ENCODE assay signal across 9 mouse cellular contexts in the genomic region with DNA sequence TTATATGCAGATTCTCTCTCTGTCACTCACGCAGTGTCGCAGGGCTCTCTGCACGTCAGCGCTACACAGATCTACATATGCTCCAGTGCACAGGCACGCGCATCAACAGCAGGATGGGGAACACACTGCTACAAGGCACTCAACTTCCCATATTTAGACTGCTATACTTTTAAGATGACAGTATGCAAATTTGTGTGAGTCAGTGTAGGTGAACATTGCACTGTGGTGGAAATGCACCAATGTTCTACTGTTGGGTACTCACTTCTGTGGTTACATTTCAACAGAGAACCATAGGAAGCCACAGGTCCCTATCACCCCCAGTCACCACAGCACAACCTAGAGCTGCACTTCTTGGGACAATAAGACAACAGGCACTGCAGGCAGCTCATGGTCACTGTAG. TPM values are rescaled to one million over a fixed set of nuclear protein-coding genes. Genes with fewer than 3 reads are reported as not detected.
DNase-seq lines count a peak whose midpoint lies in the region; ATAC-seq lines count a peak whose summit lies in the region.
"Had no signal": no experiment of that assay in that cellular context is flagged by ENCODE, and none has a peak within 500 bp of the region (broad histone marks: within the 10 kb centered on the region; RNA-seq: fewer than 3 reads in every experiment).

No protein-coding gene starts in this region.

- H3K4me1 ChIP-seq in hindbrain, embryonic 13.5 days (replicated peaks): peaks cover 48% of the 10 kb centered on the region
- H3K4me1 ChIP-seq in hindbrain, embryonic 12.5 days: peaks cover 41% of the 10 kb centered on the region

- intact Hi-C loops in heart, postnatal 10 days (cut with DNase I): no loop called here

- DNase-seq in T-cell, adult 2 months (ENCODE audit: low spot score): peak; percentile 70
- peak; percentile 22 for DNase-seq in liver
- peak; percentile 19 to 76 for DNase-seq in natural killer cell, adult 2 months (ENCODE audit: low spot score in 2 of 2)
- no peak for DNase-seq in layer of hippocampus, adult 18-20 months (ENCODE audit: low spot score in 2 of 2)
- no peak for DNase-seq in heart, postnatal 10 days

- 0 out of 2 replicates have a peak overlapping the region, but pooled peaks have one; percentile 8 for H3K4me2 ChIP-seq in hindbrain, embryonic 13.5 days
- no peak overlapping the region for H3K4me2 ChIP-seq in hindbrain, embryonic 12.5 days (replicated peaks)

- ATAC-seq in hindbrain, embryonic 13.5 days (ENCODE audit: low FRiP score): no peak
- no peak for ATAC-seq in hindbrain, embryonic 12.5 days (ENCODE audit: low FRiP score)
- ATAC-seq in erythroid progenitor cell, adult 5-6 weeks (replicated peaks; ENCODE audit: low FRiP score, poor library complexity, severe bottlenecking): no peak

- WGBS in hindbrain, embryonic 13.5 days: 26% methylated on average over 6 of the region's 6 CpGs
- 46% methylated on average over 6 of the region's 6 CpGs for WGBS in hindbrain, embryonic 12.5 days

- H3K27me3 ChIP-seq in hindbrain, embryonic 13.5 days: no peaks in the 10 kb centered on the region
- H3K27me3 ChIP-seq in hindbrain, embryonic 12.5 days: no peaks in the 10 kb centered on the region

- H3K4me3 ChIP-seq in hindbrain, embryonic 13.5 days: no peak overlapping the region
- no peak overlapping the region for H3K4me3 ChIP-seq in hindbrain, embryonic 12.5 days
- H3K4me3 ChIP-seq: erythroblast, embryonic 14.5 days had no signal

- no peaks in the 10 kb centered on the region for H3K36me3 ChIP-seq in hindbrain, embryonic 13.5 days
- no peaks in the 10 kb centered on the region for H3K36me3 ChIP-seq in hindbrain, embryonic 12.5 days

- no peaks in the 10 kb centered on the region for H3K9me3 ChIP-seq in hindbrain, embryonic 13.5 days
- H3K9me3 ChIP-seq in hindbrain, embryonic 12.5 days (replicated peaks): no peaks in the 10 kb centered on the region

- no peak overlapping the region for H3K27ac ChIP-seq in hindbrain, embryonic 13.5 days
- no peak overlapping the region for H3K27ac ChIP-seq in hindbrain, embryonic 12.5 days

- no peak overlapping the region for H3K9ac ChIP-seq in hindbrain, embryonic 13.5 days
- H3K9ac ChIP-seq in hindbrain, embryonic 12.5 days: no peak overlapping the region

RNA-seq across cellular contexts. Expression of a gene that starts 5.1 kb away (rescaled TPM):
- polyA plus RNA-seq in hindbrain, embryonic 13.5 days (2015; fragmentation: Nextera tagmentation; extraction: Ambion mirVana): 142 and 145 TPM in 2 replicates
- 144 and 158 TPM in 2 replicates for polyA plus RNA-seq in hindbrain, embryonic 12.5 days (2016; fragmentation: Nextera tagmentation; extraction: Ambion mirVana)
- 100 to 1,000 TPM; 241 to 276 TPM for total RNA-seq in layer of hippocampus, adult 18-20 months (2021)
- 100 to 1,000 TPM; 136 to 143 TPM for total RNA-seq in heart, postnatal 10 days (2021)
- total RNA-seq in erythroid progenitor cell, adult 5-6 weeks (2015; ENCODE audit: low replicate concordance): 6.3 and 15.5 TPM in 2 replicates
- 15.0 and 24.7 TPM in 2 replicates for total RNA-seq in erythroid progenitor cell, adult 5-6 weeks (2017; ENCODE audit: low replicate concordance)

Comparison
In these comparisons a context has a peak if more than half of its experiments do, and no peak if none do; other contexts are left out.
1. DNase-seq: peak in T-cell, adult 2 months (single experiment), liver (single experiment) and natural killer cell, adult 2 months (2 of 2); none in layer of hippocampus, adult 18-20 months (0 of 2) and heart, postnatal 10 days (0 of 2).
2. RNA of a gene that starts 5.1 kb away (total RNA-seq): 241 to 276 TPM in layer of hippocampus, adult 18-20 months and 136 to 143 TPM in heart, postnatal 10 days; 6.3 to 24.7 TPM in erythroid progenitor cell, adult 5-6 weeks; every median in the first group is over 4 times any median in the second.